7 mouse cellular contexts compared by ENCODE assay signal in genomic region chr4:59801489-59801888, GRCm38 (mm10). TPM values are rescaled to one million over a fixed set of nuclear protein-coding genes. Genes with fewer than 3 reads are reported as not detected.
DNase-seq lines count a peak whose midpoint lies in the region; ATAC-seq and TF ChIP-seq lines count a peak whose summit lies in the region.

Inip (minus strand) TSS chr4:59801589.

- H3K36me3 ChIP-seq in thymus, adult 2 months (ENCODE audit: control insufficient read depth, insufficient read depth, low read length) = no peaks in the 10 kb centered on the region
- H3K36me3 ChIP-seq in forebrain, embryonic 10.5 days (replicated peaks) = no peaks in the 10 kb centered on the region
- no peaks in the 10 kb centered on the region for H3K36me3 ChIP-seq in midbrain, embryonic 14.5 days (ENCODE audit: control insufficient read depth, insufficient read depth, low read length)

- H3K9me3 ChIP-seq in forebrain, embryonic 10.5 days = no peaks in the 10 kb centered on the region
- H3K9me3 ChIP-seq in midbrain, embryonic 14.5 days (ENCODE audit: control insufficient read depth, low read length) = no peaks in the 10 kb centered on the region

- no peak for DNase-seq in thymus, adult 2 months
- DNase-seq in thymus, adult 18-20 months = no peak
- DNase-seq in forebrain, embryonic 10.5 days (ENCODE audit: extremely low spot score, low spot score) = no peak
- no peak for DNase-seq in layer of hippocampus, postnatal 14 days (ENCODE audit: low spot score in 2 of 2)
- no peak for DNase-seq in midbrain, embryonic 14.5 days
- DNase-seq in gastrocnemius, postnatal 36 days = no peak
- DNase-seq in retina, postnatal 1 day = no peak

- H3K9ac ChIP-seq in midbrain, embryonic 14.5 days (replicated peaks; ENCODE audit: low read length) = no peak within 1 kb of the TSS

- ATAC-seq in midbrain, embryonic 14.5 days (ENCODE audit: low FRiP score, low TSS enrichment) = no peak

- no peak within 1 kb of the TSS for H3K4me2 ChIP-seq in midbrain, embryonic 14.5 days (ENCODE audit: low read length)

- H3K27ac ChIP-seq in thymus, adult 2 months (ENCODE audit: control insufficient read depth, insufficient read depth, low read length) = no peak within 1 kb of the TSS
- no peak within 1 kb of the TSS for H3K27ac ChIP-seq in forebrain, embryonic 10.5 days
- H3K27ac ChIP-seq in midbrain, embryonic 14.5 days (replicated peaks; ENCODE audit: low read depth, low read length) = no peak within 1 kb of the TSS

- intact Hi-C loops in gastrocnemius, postnatal 36 days (cut with DNase I) = no loop called here

- no peaks in the 10 kb centered on the region for H3K27me3 ChIP-seq in thymus, adult 2 months (ENCODE audit: control insufficient read depth, insufficient read depth, low read length)
- peaks cover 8% of the 10 kb centered on the region; the same call in 1 of the 2 replicates for H3K27me3 ChIP-seq in forebrain, embryonic 10.5 days (ENCODE audit: poor library complexity, severe bottlenecking)
- H3K27me3 ChIP-seq in midbrain, embryonic 14.5 days (ENCODE audit: control insufficient read depth, insufficient read depth, low read length) = no peaks in the 10 kb centered on the region

- TF ChIP-seq POLR2A in thymus, adult 2 months (IDR thresholded peaks at IDR 0.05; ENCODE audit: control insufficient read depth, extremely low read depth, insufficient read depth, low read length, poor library complexity) = no peak

- H3K4me3 ChIP-seq in thymus, adult 2 months (ENCODE audit: control insufficient read depth, insufficient read depth, low read length) = no peak within 1 kb of the TSS
- H3K4me3 ChIP-seq in forebrain, embryonic 10.5 days = no peak within 1 kb of the TSS
- no peak within 1 kb of the TSS for H3K4me3 ChIP-seq in midbrain, embryonic 14.5 days (replicated peaks; ENCODE audit: low read depth, low read length)

- H3K4me1 ChIP-seq in thymus, adult 2 months (replicated peaks; ENCODE audit: control insufficient read depth, insufficient read depth, low read length) = peaks cover 20% of the 10 kb centered on the region
- H3K4me1 ChIP-seq in forebrain, embryonic 10.5 days = peaks cover 11% of the 10 kb centered on the region
- H3K4me1 ChIP-seq in midbrain, embryonic 14.5 days (ENCODE audit: control insufficient read depth, insufficient read depth, low read length) = 0 out of 2 replicates have a peak, but pooled peaks cover under 1% of the 10 kb centered on the region

- TF ChIP-seq CTCF in thymus, adult 2 months (IDR thresholded peaks at IDR 0.05; ENCODE audit: borderline replicate concordance, control insufficient read depth, extremely low read depth, insufficient read depth, low read length, poor library complexity) = no peak

RNA-seq across cellular contexts. Expression of gene Inip, which starts in this region (rescaled TPM):
- polyA plus RNA-seq in thymus, adult 2 months (2012; rRNA removed) = 26.7 and 27.8 TPM in 2 replicates
- polyA plus RNA-seq in forebrain, embryonic 10.5 days (2016; fragmentation: Nextera tagmentation; extraction: Ambion mirVana) = 102 and 111 TPM in 2 replicates
- 10 to 100 TPM; 20.2 to 22.7 TPM for total RNA-seq in layer of hippocampus, postnatal 14 days (2021)
- polyA plus RNA-seq in midbrain, embryonic 14.5 days (2014; fragmentation: Nextera tagmentation; extraction: Ambion mirVana) = 55.7 and 64.6 TPM in 2 replicates
- 1 to 10 TPM; 1.9 to 3.9 TPM for total RNA-seq in gastrocnemius, postnatal 36 days (2021)

Comparison
In these comparisons a context has a peak if more than half of its experiments do, and no peak if none do; other contexts are left out.
1. RNA of gene Inip (total RNA-seq): 20.2 to 22.7 TPM in layer of hippocampus, postnatal 14 days; 1.9 to 3.9 TPM in gastrocnemius, postnatal 36 days; every median in the first group is over 4 times any median in the second.